Mouse (Mus musculus) liver, postnatal 0 days (tissue): ENCODE results near the gene Zyg11b.

ENCODE experiments used
- CTCF ChIP-seq: sonication (generic); IDR thresholded peaks from 2 replicates; pipeline ENCODE4 v1.5.1; 2016; ENCODE audit warnings: antibody characterized with exemption, low read depth
- EP300 ChIP-seq: IDR thresholded peaks from 2 replicates; pipeline ENCODE4 v1.6.1; 2016; ENCODE audit warnings: antibody characterized with exemption, low read depth, mild to moderate bottlenecking

- TF ChIP-seq CTCF (peak; percentile 84), EP300 (no peak)
Measured at GRCm38 (mm10) chr4:108339277-108339690, 38.4 kb upstream of the Zyg11b start.
